ENCODE assay signal across 10 mouse cellular contexts in the genomic region with DNA sequence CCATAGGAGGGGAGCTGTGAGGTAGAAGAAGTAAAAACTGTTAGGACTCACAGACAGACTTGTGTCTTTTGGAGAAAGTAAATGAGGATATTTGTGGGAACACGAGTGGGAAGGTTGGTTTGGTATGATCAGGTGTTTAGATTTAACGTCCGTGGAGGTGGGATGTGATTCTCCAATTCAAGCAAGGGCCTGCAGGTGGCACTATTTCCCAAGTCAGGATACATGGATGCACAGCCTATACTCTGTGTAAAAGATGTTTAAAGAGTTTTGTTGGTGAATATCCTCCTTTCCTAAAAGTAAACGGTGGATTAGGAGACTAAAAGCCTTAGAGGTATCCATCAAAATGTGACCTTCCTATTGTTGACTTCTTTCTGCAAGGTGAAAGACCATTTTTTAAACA. TPM values are rescaled to one million over a fixed set of nuclear protein-coding genes. Genes with fewer than 3 reads are reported as not detected.
DNase-seq lines count a peak whose midpoint lies in the region; ATAC-seq and TF ChIP-seq lines count a peak whose summit lies in the region.
"Had no signal": no experiment of that assay in that cellular context is flagged by ENCODE, and none has a peak within 500 bp of the region (broad histone marks: within the 10 kb centered on the region; RNA-seq: fewer than 3 reads in every experiment).

No protein-coding gene starts in this region.

- no peak overlapping the region for H3K9ac ChIP-seq in kidney, embryonic 15.5 days
- H3K9ac ChIP-seq in hindbrain, embryonic 15.5 days, result no peak overlapping the region
- H3K9ac ChIP-seq: liver, embryonic 15.5 days; stomach, embryonic 15.5 days had no signal

- TF ChIP-seq CTCF in kidney, adult 2 months (conservative IDR thresholded peaks at IDR 0.05; ENCODE audit: insufficient read depth, insufficient read length, low read depth, low read length), result peak; percentile 67

- no peak for TF ChIP-seq POLR2A in kidney, adult 2 months (IDR thresholded peaks at IDR 0.05; ENCODE audit: low read depth, low read length)

- DNase-seq in kidney, adult 2 months, result peak; percentile 55
- peak; percentile 59 for DNase-seq in R1 (ENCODE audit: low read depth, low spot score)
- DNase-seq in cerebellum, postnatal 4 days (ENCODE audit: low spot score in 2 of 2), result peak; percentile 40 to 60
- peak; percentile 58 for DNase-seq in left cerebral cortex, postnatal 4 days
- peak; percentile 73 for DNase-seq in retina, embryonic 14.5 days (ENCODE audit: low spot score)
- no peak for DNase-seq in spleen, postnatal 14 days (ENCODE audit: low spot score in 2 of 2)

- no peak overlapping the region for H3K27ac ChIP-seq in kidney, adult 2 months (ENCODE audit: insufficient read depth, low read depth, low read length)
- no peak overlapping the region for H3K27ac ChIP-seq in kidney, embryonic 15.5 days
- H3K27ac ChIP-seq in hindbrain, embryonic 15.5 days (replicated peaks), result no peak overlapping the region
- H3K27ac ChIP-seq: liver, embryonic 15.5 days; stomach, embryonic 15.5 days had no signal

- ATAC-seq in kidney, embryonic 15.5 days (replicated peaks; ENCODE audit: low FRiP score), result no peak
- ATAC-seq in hindbrain, embryonic 15.5 days (ENCODE audit: low FRiP score, low read depth), result peak; percentile 73; the same call in 1 of the 2 replicates

- H3K27me3 ChIP-seq in kidney, adult 2 months (replicated peaks; ENCODE audit: control insufficient read depth, insufficient read depth, low read length), result no peaks in the 10 kb centered on the region
- peaks cover 8% of the 10 kb centered on the region; the same call in 1 of the 2 replicates for H3K27me3 ChIP-seq in kidney, embryonic 15.5 days
- H3K27me3 ChIP-seq in hindbrain, embryonic 15.5 days, result no peaks in the 10 kb centered on the region
- H3K27me3 ChIP-seq: liver, embryonic 15.5 days; stomach, embryonic 15.5 days had no signal

- intact Hi-C loops in left cerebral cortex, postnatal 4 days (cut with DNase I), result no loop called here

- no peak overlapping the region for H3K4me3 ChIP-seq in kidney, adult 2 months (ENCODE audit: insufficient read depth, low read depth, low read length)
- H3K4me3 ChIP-seq in kidney, embryonic 15.5 days (replicated peaks), result no peak overlapping the region
- H3K4me3 ChIP-seq in hindbrain, embryonic 15.5 days, result no peak overlapping the region
- H3K4me3 ChIP-seq: liver, embryonic 15.5 days; stomach, embryonic 15.5 days had no signal

- H3K9me3 ChIP-seq in kidney, embryonic 15.5 days (replicated peaks), result no peaks in the 10 kb centered on the region
- no peaks in the 10 kb centered on the region for H3K9me3 ChIP-seq in hindbrain, embryonic 15.5 days
- H3K9me3 ChIP-seq: liver, embryonic 15.5 days; stomach, embryonic 15.5 days had no signal

- H3K4me2 ChIP-seq in kidney, embryonic 15.5 days, result no peak overlapping the region
- no peak overlapping the region for H3K4me2 ChIP-seq in hindbrain, embryonic 15.5 days
- H3K4me2 ChIP-seq: liver, embryonic 15.5 days; stomach, embryonic 15.5 days had no signal

- no peaks in the 10 kb centered on the region for H3K36me3 ChIP-seq in kidney, adult 2 months (ENCODE audit: control insufficient read depth, insufficient read depth, low read length)
- H3K36me3 ChIP-seq in kidney, embryonic 15.5 days, result no peaks in the 10 kb centered on the region
- no peaks in the 10 kb centered on the region for H3K36me3 ChIP-seq in hindbrain, embryonic 15.5 days
- H3K36me3 ChIP-seq: liver, embryonic 15.5 days; stomach, embryonic 15.5 days had no signal

- WGBS in kidney, adult 2 months, result 2% methylated on average over 4 of the region's 4 CpGs
- WGBS in kidney, embryonic 15.5 days, result 4% methylated on average over 4 of the region's 4 CpGs
- 7% methylated on average over 4 of the region's 4 CpGs for whole genome bisulfite sequencing in hindbrain, embryonic 15.5 days

- no peaks in the 10 kb centered on the region for H3K4me1 ChIP-seq in kidney, adult 2 months (ENCODE audit: control insufficient read depth, insufficient read depth, low read length)
- H3K4me1 ChIP-seq in kidney, embryonic 15.5 days, result no peaks in the 10 kb centered on the region
- no peaks in the 10 kb centered on the region for H3K4me1 ChIP-seq in hindbrain, embryonic 15.5 days (replicated peaks)
- H3K4me1 ChIP-seq: liver, embryonic 15.5 days; stomach, embryonic 15.5 days had no signal

RNA-seq across cellular contexts. Expression of gene Hebp2, which starts 17.1 kb away (rescaled TPM):
- 1.9 and 2.9 TPM in 2 replicates for polyA plus RNA-seq in kidney, adult 2 months (2012; rRNA removed)
- polyA plus RNA-seq in kidney, embryonic 15.5 days (2015; fragmentation: Nextera tagmentation; extraction: Ambion mirVana), result 12.6 and 12.8 TPM in 2 replicates
- 11.8 and 13.7 TPM in 2 replicates for polyA plus RNA-seq in hindbrain, embryonic 15.5 days (2015; fragmentation: Nextera tagmentation; extraction: Ambion mirVana)
- total RNA-seq in left cerebral cortex, postnatal 4 days (2021), result 1 to 10 TPM; 4.9 to 5.4 TPM

Comparison
In these comparisons a context has a peak if more than half of its experiments do, and no peak if none do; other contexts are left out.
1. DNase-seq: peak in kidney, adult 2 months (single experiment), R1 (single experiment), cerebellum, postnatal 4 days (2 of 2), left cerebral cortex, postnatal 4 days (single experiment) and retina, embryonic 14.5 days (single experiment); none in spleen, postnatal 14 days (0 of 2).